Mouse (Mus musculus) spleen, adult 2 months (tissue): ENCODE data around the gene Plcb4.

ENCODE experiments used
- CTCF ChIP-seq: fragments of 200-500 bp; IDR thresholded peaks from 2 replicates; pipeline ENCODE4 v1.5.1; 2011; ENCODE audit warnings: mild to moderate bottlenecking, inconsistent platforms; ENCODE audit not compliant: insufficient read depth, insufficient read length, insufficient replicate concordance; ENCODE audit errors: extremely low read depth
- POLR2A ChIP-seq: fragments of 200-500 bp; IDR thresholded peaks from 2 replicates; pipeline ENCODE4 v1.6.1; 2011; ENCODE audit warnings: low read depth, low read length, inconsistent platforms

DNA sequence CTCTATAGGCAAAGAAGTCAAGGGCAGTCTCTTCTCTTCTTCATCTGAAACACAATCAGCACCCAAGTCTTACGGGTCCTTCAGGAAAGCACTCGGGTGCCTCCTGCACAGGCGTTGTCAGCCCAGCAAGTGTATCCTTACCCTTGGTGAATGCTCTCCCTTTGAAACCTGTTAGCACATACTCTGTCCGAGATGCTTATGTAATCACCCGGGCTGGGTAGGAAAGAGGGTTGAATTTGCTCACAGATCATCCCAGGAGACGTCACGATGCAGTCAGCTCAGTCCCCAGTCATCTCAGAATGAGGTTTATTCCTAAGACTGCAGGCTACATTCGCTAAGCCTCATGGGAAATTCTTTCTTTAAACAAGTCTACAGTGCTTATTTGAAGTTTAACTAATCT, 184.9 kb downstream of the Plcb4 start:
- TF ChIP-seq CTCF: no peak
- no peak for TF ChIP-seq POLR2A
